Mouse (Mus musculus) neural tube, embryonic 14.5 days (tissue): ENCODE measurements around the gene Gcn1l1. TPM values are rescaled to one million over a fixed set of nuclear protein-coding genes. Genes with fewer than 3 reads are reported as not detected.

Experiments used
- ATAC-seq: fragments of 200-750 bp; cut with Nextera tagmentation; 2 replicates; pipeline ENCODE4 v1.8.0; 2017; ENCODE audit warnings: low read depth, mild to moderate bottlenecking, moderate TSS enrichment, moderate library complexity
- H3K27ac ChIP-seq: fragments of 300-500 bp; sonication (generic); 2 replicates; pipeline ENCODE4 v1.5.1; 2014; ENCODE audit warnings: low read depth, mild to moderate bottlenecking, control low read depth, low read length, moderate library complexity, mixed read lengths
- H3K27me3 ChIP-seq: fragments of 300-500 bp; sonication (generic); 2 replicates; pipeline ENCODE4 v1.6.1; 2014; ENCODE audit warnings: low read length; ENCODE audit not compliant: control insufficient read depth, insufficient read depth
- H3K36me3 ChIP-seq: fragments of 300-500 bp; sonication (generic); 2 replicates; pipeline ENCODE4 v1.6.1; 2014; ENCODE audit warnings: low read length, mixed read lengths; ENCODE audit not compliant: control insufficient read depth, insufficient read depth
- H3K4me1 ChIP-seq: fragments of 300-500 bp; sonication (generic); 2 replicates; pipeline ENCODE4 v1.6.1; 2014; ENCODE audit warnings: low read length; ENCODE audit not compliant: control insufficient read depth, insufficient read depth
- H3K4me2 ChIP-seq: fragments of 300-500 bp; sonication (generic); 2 replicates; pipeline ENCODE4 v1.6.1; 2014; ENCODE audit warnings: mild to moderate bottlenecking, low read depth, low read length, control low read depth
- H3K4me3 ChIP-seq: fragments of 300-500 bp; sonication (generic); 2 replicates; pipeline ENCODE4 v1.5.1; 2014; ENCODE audit warnings: low read depth, low read length, control low read depth, mixed read lengths
- H3K9ac ChIP-seq: fragments of 300-500 bp; sonication (generic); replicated peaks from 2 replicates; pipeline ENCODE4 v1.6.1; 2014; ENCODE audit warnings: low read depth, mild to moderate bottlenecking, control low read depth, low read length, mixed read lengths
- H3K9me3 ChIP-seq: fragments of 300-500 bp; sonication (generic); 2 replicates; pipeline ENCODE4 v1.6.1; 2016; ENCODE audit warnings: low read length; ENCODE audit not compliant: control insufficient read depth
- WGBS: fragments of 180-500 bp; shearing (Covaris S2); extraction: QIAGEN DNeasy Blood & Tissue Kit; methylation state at CpG from one replicate; pipeline ENCODE4 v1.1.7; 2014; 5-methylcytosine and 5-hydroxymethylcytosine counted together
- polyA plus RNA-seq: library from polyadenylated mRNA; unstranded; fragments of >200 nt; fragmentation: Nextera tagmentation; extraction: Ambion mirVana; gene quantifications from 2 replicates; pipeline ENCODE4 v1.2.1, GENCODE M21; 2014

Gcn1l1 gene
- polyA plus RNA-seq, 1 experiment from 2014 or later: 45.2 TPM

GRCm38 (mm10) chr5:115563771-115564585 lies 1.1 kb upstream of the Gcn1l1 start:
- Histone ChIP-seq H3K36me3 (peaks cover 29% of the 10 kb centered on the region), H3K9ac (peak overlapping the region; percentile 88; the same call in 1 of the 2 replicates), H3K9me3 (no peaks in the 10 kb centered on the region), H3K4me3 (peak overlapping the region; percentile 89), H3K4me2 (peak overlapping the region; percentile 93; the same call in 1 of the 2 replicates), H3K4me1 (peaks cover 19% of the 10 kb centered on the region), H3K27me3 (no peaks in the 10 kb centered on the region; the same call in 1 of the 2 replicates), H3K27ac (no peak overlapping the region)
- WGBS: 49% methylated on average over 5 of the region's 5 CpGs
- no peak for ATAC-seq

- H3K4me2 ChIP-seq: peak overlapping the region; percentile 93
- H3K4me1 ChIP-seq: peaks cover 18% of the 10 kb centered on the region
- H3K9me3 ChIP-seq: no peaks in the 10 kb centered on the region
- no peaks in the 10 kb centered on the region; the same call in 1 of the 2 replicates for H3K27me3 ChIP-seq
- WGBS: under 1% methylated on average over 33 of the region's 46 CpGs
- peaks cover 29% of the 10 kb centered on the region for H3K36me3 ChIP-seq
- ATAC-seq: peak; percentile 54
- peak overlapping the region; percentile 88 for H3K9ac ChIP-seq
- peak overlapping the region; percentile 57 for H3K27ac ChIP-seq
- H3K4me3 ChIP-seq: peak overlapping the region; percentile 89
These were observed 349 bp downstream of the Gcn1l1 start for GRCm38 (mm10) chr5:115565403-115565802.

- Histone ChIP-seq H3K9me3 (no peaks in the 10 kb centered on the region), H3K36me3 (peaks cover 21% of the 10 kb centered on the region), H3K9ac (no peak overlapping the region), H3K4me2 (no peak overlapping the region), H3K27me3 (no peaks in the 10 kb centered on the region; the same call in 1 of the 2 replicates), H3K4me1 (peaks cover 16% of the 10 kb centered on the region), H3K4me3 (no peak overlapping the region), H3K27ac (no peak overlapping the region)
- ATAC-seq: no peak
- 33% methylated on average over 10 of the region's 10 CpGs for WGBS
These were observed 3.6 kb downstream of the Gcn1l1 start for GRCm38 (mm10) chr5:115568681-115569080.

- peaks cover 20% of the 10 kb centered on the region for H3K36me3 ChIP-seq
- peaks cover 16% of the 10 kb centered on the region for H3K4me1 ChIP-seq
- no peak for ATAC-seq
- no peak overlapping the region for H3K27ac ChIP-seq
- H3K4me2 ChIP-seq: no peak overlapping the region
- 79% methylated on average over 11 of the region's 11 CpGs for whole genome bisulfite sequencing
- H3K9me3 ChIP-seq: no peaks in the 10 kb centered on the region
- no peak overlapping the region for H3K9ac ChIP-seq
- no peak overlapping the region for H3K4me3 ChIP-seq
- no peaks in the 10 kb centered on the region; the same call in 1 of the 2 replicates for H3K27me3 ChIP-seq
These were observed 4.3 kb downstream of the Gcn1l1 start for GRCm38 (mm10) chr5:115569308-115569707.

- H3K9ac ChIP-seq: no peak overlapping the region
- H3K36me3 ChIP-seq: peaks cover 22% of the 10 kb centered on the region
- H3K4me3 ChIP-seq: no peak overlapping the region
- H3K27ac ChIP-seq: no peak overlapping the region
- H3K4me1 ChIP-seq: peaks cover 13% of the 10 kb centered on the region
- H3K27me3 ChIP-seq: no peaks in the 10 kb centered on the region; the same call in 1 of the 2 replicates
- no peak for ATAC-seq
- no peak overlapping the region for H3K4me2 ChIP-seq
- no peaks in the 10 kb centered on the region for H3K9me3 ChIP-seq
- WGBS: 76% methylated on average over 4 of the region's 4 CpGs
These were observed 4.7 kb downstream of the Gcn1l1 start for GRCm38 (mm10) chr5:115569721-115570120.

- Histone ChIP-seq H3K27ac (no peak overlapping the region), H3K9ac (no peak overlapping the region), H3K4me1 (peaks cover 6% of the 10 kb centered on the region), H3K4me3 (no peak overlapping the region), H3K4me2 (no peak overlapping the region), H3K36me3 (peaks cover 31% of the 10 kb centered on the region), H3K9me3 (no peaks in the 10 kb centered on the region), H3K27me3 (no peaks in the 10 kb centered on the region)
- ATAC-seq: no peak
- WGBS: 95% methylated on average over 7 of the region's 7 CpGs
These were observed 6.0 kb downstream of the Gcn1l1 start for GRCm38 (mm10) chr5:115571086-115571485.

GRCm38 (mm10) chr5:115572679-115573535 lies 7.9 kb downstream of the Gcn1l1 start:
- H3K9ac ChIP-seq: no peak overlapping the region
- peaks cover 44% of the 10 kb centered on the region for H3K36me3 ChIP-seq
- H3K9me3 ChIP-seq: no peaks in the 10 kb centered on the region
- no peak overlapping the region for H3K27ac ChIP-seq
- H3K4me2 ChIP-seq: no peak overlapping the region
- no peaks in the 10 kb centered on the region for H3K27me3 ChIP-seq
- 65% methylated on average over 17 of the region's 17 CpGs for WGBS
- no peak overlapping the region for H3K4me3 ChIP-seq
- no peak for ATAC-seq
- peaks cover 3% of the 10 kb centered on the region; the same call in 1 of the 2 replicates for H3K4me1 ChIP-seq

- ATAC-seq: no peak
- Histone ChIP-seq H3K9me3 (no peaks in the 10 kb centered on the region), H3K9ac (no peak overlapping the region), H3K4me3 (no peak overlapping the region), H3K36me3 (peaks cover 65% of the 10 kb centered on the region), H3K27me3 (no peaks in the 10 kb centered on the region), H3K27ac (no peak overlapping the region), H3K4me2 (no peak overlapping the region), H3K4me1 (no peaks in the 10 kb centered on the region)
- 88% methylated on average over 8 of the region's 8 CpGs for WGBS
These were observed 9.9 kb downstream of the Gcn1l1 start for GRCm38 (mm10) chr5:115574992-115575391.
